Mouse (Mus musculus) midbrain, embryonic 15.5 days (tissue): Measurements from ENCODE around the gene Plekhn1. TPM values are rescaled to one million over a fixed set of nuclear protein-coding genes. Genes with fewer than 3 reads are reported as not detected.
A peak's percentile ranks its signal among the peaks of the same experiment; 100 is the strongest.

ENCODE experiments used
- ATAC-seq: fragments of 200-750 bp; cut with Nextera tagmentation; replicated peaks from 2 replicates; pipeline ENCODE4 v1.8.0; 2017; ENCODE audit warnings: moderate TSS enrichment
- H3K27ac ChIP-seq: fragments of 300-500 bp; sonication (generic); 2 replicates; pipeline ENCODE4 v1.5.1; 2015; ENCODE audit warnings: mild to moderate bottlenecking, inconsistent platforms
- H3K27me3 ChIP-seq: fragments of 300-500 bp; sonication (generic); replicated peaks from 2 replicates; pipeline ENCODE4 v1.6.1; 2015; ENCODE audit warnings: inconsistent platforms
- H3K36me3 ChIP-seq: fragments of 300-500 bp; sonication (generic); replicated peaks from 2 replicates; pipeline ENCODE4 v1.6.1; 2015; ENCODE audit warnings: inconsistent platforms
- H3K4me1 ChIP-seq: fragments of 300-500 bp; sonication (generic); 2 replicates; pipeline ENCODE4 v1.6.1; 2015; ENCODE audit warnings: inconsistent platforms
- H3K4me2 ChIP-seq: fragments of 300-500 bp; sonication (generic); 2 replicates; pipeline ENCODE4 v1.6.1; 2015; ENCODE audit warnings: inconsistent platforms, mild to moderate bottlenecking, moderate library complexity
- H3K4me3 ChIP-seq: fragments of 300-500 bp; sonication (generic); 2 replicates; pipeline ENCODE4 v1.5.1; 2015; ENCODE audit warnings: mild to moderate bottlenecking, inconsistent platforms
- H3K9ac ChIP-seq: fragments of 300-500 bp; sonication (generic); 2 replicates; pipeline ENCODE4 v1.6.1; 2015; ENCODE audit warnings: mild to moderate bottlenecking, inconsistent platforms
- H3K9me3 ChIP-seq: fragments of 300-500 bp; sonication (generic); 2 replicates; pipeline ENCODE4 v1.6.1; 2016; ENCODE audit warnings: inconsistent platforms
- WGBS: fragments of 180-500 bp; shearing (Covaris S2); methylation state at CpG from one replicate; pipeline ENCODE4 v1.1.7; 2015; ENCODE audit warnings: mixed read lengths; 5-methylcytosine and 5-hydroxymethylcytosine counted together
- polyA plus RNA-seq: library from polyadenylated mRNA; unstranded; fragments of >200 nt; fragmentation: Nextera tagmentation; extraction: Ambion mirVana; gene quantifications from 2 replicates; pipeline ENCODE4 v1.2.1, GENCODE M21; 2015

Plekhn1 gene
- polyA plus RNA-seq, 1 experiment from 2014 or later = 30.1 TPM

- Histone ChIP-seq H3K9me3 (no peaks in the 10 kb centered on the region), H3K27ac (peak overlapping the region; percentile 72), H3K27me3 (no peaks in the 10 kb centered on the region; the same call in 1 of the 2 replicates), H3K4me2 (peak overlapping the region; percentile 91), H3K9ac (peak overlapping the region; percentile 49), H3K36me3 (no peaks in the 10 kb centered on the region), H3K4me3 (peak overlapping the region; percentile 50), H3K4me1 (peaks cover 19% of the 10 kb centered on the region)
- under 1% methylated on average over 49 of the region's 49 CpGs for WGBS
- peak; percentile 29; the same call in 1 of the 2 replicates for ATAC-seq
These were observed 31.1 kb downstream of the Plekhn1 start for GRCm38 (mm10) chr4:156203413-156204131.

GRCm38 (mm10) chr4:156203001-156203412, 31.6 kb downstream of the Plekhn1 start, which contains the start of gene AW011738:
Gene AW011738, plus strand, starts transcription at chr4:156203304.
- peak; percentile 67 for ATAC-seq

GRCm38 (mm10) chr4:156202462-156202893, 32.2 kb downstream of the Plekhn1 start:
- Histone ChIP-seq H3K9me3 (no peaks in the 10 kb centered on the region), H3K27ac (peak overlapping the region; percentile 67), H3K36me3 (no peaks in the 10 kb centered on the region), H3K4me3 (peak overlapping the region; percentile 50), H3K9ac (peak overlapping the region; percentile 49; the same call in 1 of the 2 replicates), H3K27me3 (no peaks in the 10 kb centered on the region; the same call in 1 of the 2 replicates), H3K4me2 (peak overlapping the region; percentile 91), H3K4me1 (peaks cover 19% of the 10 kb centered on the region)
- ATAC-seq = no peak
- 44% methylated on average over 12 of the region's 12 CpGs for WGBS

More at GRCm38 (mm10) chr4:156203001-156203412, 31.6 kb downstream of the Plekhn1 start, which contains the start of gene AW011738:
- H3K36me3 ChIP-seq = no peaks in the 10 kb centered on the region
- H3K4me1 ChIP-seq = peaks cover 19% of the 10 kb centered on the region
- H3K9ac ChIP-seq = peak within 1 kb of the TSS; percentile 49
- H3K27me3 ChIP-seq = no peaks in the 10 kb centered on the region; the same call in 1 of the 2 replicates
- no peaks in the 10 kb centered on the region for H3K9me3 ChIP-seq
- under 1% methylated on average over 39 of the region's 39 CpGs for WGBS
- peak within 1 kb of the TSS; percentile 91 for H3K4me2 ChIP-seq
- peak within 1 kb of the TSS; percentile 50 for H3K4me3 ChIP-seq
- H3K27ac ChIP-seq = peak within 1 kb of the TSS; percentile 72

GRCm38 (mm10) chr4:156200623-156201475, 33.8 kb downstream of the Plekhn1 start, which contains the start of gene Isg15:
Gene Isg15, minus strand, starts transcription at chr4:156200818.
- H3K4me2 ChIP-seq = no peak within 1 kb of the TSS
- peaks cover 29% of the 10 kb centered on the region for H3K4me1 ChIP-seq
- no peak within 1 kb of the TSS for H3K9ac ChIP-seq
- H3K36me3 ChIP-seq = no peaks in the 10 kb centered on the region
- H3K27me3 ChIP-seq = no peaks in the 10 kb centered on the region; the same call in 1 of the 2 replicates
- no peaks in the 10 kb centered on the region for H3K9me3 ChIP-seq
- H3K27ac ChIP-seq = no peak within 1 kb of the TSS
- no peak for ATAC-seq
- H3K4me3 ChIP-seq = no peak within 1 kb of the TSS
- 69% methylated on average over 10 of the region's 10 CpGs for WGBS

- Histone ChIP-seq H3K27ac (peak overlapping the region; percentile 91), H3K4me1 (peaks cover 44% of the 10 kb centered on the region), H3K27me3 (no peaks in the 10 kb centered on the region; the same call in 1 of the 2 replicates), H3K4me3 (peak overlapping the region; percentile 94), H3K9ac (peak overlapping the region; percentile 57), H3K9me3 (no peaks in the 10 kb centered on the region), H3K4me2 (peak overlapping the region; percentile 54), H3K36me3 (no peaks in the 10 kb centered on the region)
- peak; percentile 90 for ATAC-seq
- WGBS = under 1% methylated on average over 26 of the region's 26 CpGs
These were observed 36.8 kb downstream of the Plekhn1 start for GRCm38 (mm10) chr4:156197829-156198205.

- Histone ChIP-seq H3K9ac (peak within 1 kb of the TSS; percentile 81), H3K36me3 (0 out of 2 replicates have a peak, but pooled peaks cover 3% of the 10 kb centered on the region), H3K27me3 (no peaks in the 10 kb centered on the region; the same call in 1 of the 2 replicates)
These were observed 37.4 kb downstream of the Plekhn1 start, which contains the start of gene Agrn for GRCm38 (mm10) chr4:156197131-156197828. Gene Agrn, minus strand, starts transcription at chr4:156197488.

GRCm38 (mm10) chr4:156195927-156196870, 38.5 kb downstream of the Plekhn1 start:
- H3K9ac ChIP-seq = peak overlapping the region; percentile 81
- no peaks in the 10 kb centered on the region for H3K27me3 ChIP-seq
- H3K9me3 ChIP-seq = no peaks in the 10 kb centered on the region
- peak; percentile 6; the same call in 1 of the 2 replicates for ATAC-seq
- 0 out of 2 replicates have a peak, but pooled peaks cover 3% of the 10 kb centered on the region for H3K36me3 ChIP-seq
- H3K27ac ChIP-seq = peak overlapping the region; percentile 91
- peaks cover 44% of the 10 kb centered on the region for H3K4me1 ChIP-seq
- H3K4me3 ChIP-seq = peak overlapping the region; percentile 94
- H3K4me2 ChIP-seq = peak overlapping the region; percentile 75
- 3% methylated on average over 35 of the region's 35 CpGs for WGBS

More at GRCm38 (mm10) chr4:156197131-156197828, 37.4 kb downstream of the Plekhn1 start, which contains the start of gene Agrn:
- WGBS = under 1% methylated on average over 31 of the region's 88 CpGs
- Histone ChIP-seq H3K9me3 (no peaks in the 10 kb centered on the region), H3K27ac (peak within 1 kb of the TSS; percentile 91), H3K4me3 (peak within 1 kb of the TSS; percentile 94), H3K4me2 (peak within 1 kb of the TSS; percentile 75), H3K4me1 (peaks cover 44% of the 10 kb centered on the region)
- ATAC-seq = peak; percentile 76

- no peak for ATAC-seq
- Histone ChIP-seq H3K9me3 (no peaks in the 10 kb centered on the region), H3K9ac (no peak overlapping the region), H3K4me1 (peaks cover 52% of the 10 kb centered on the region), H3K4me3 (no peak overlapping the region), H3K27me3 (no peaks in the 10 kb centered on the region), H3K4me2 (0 out of 2 replicates have a peak overlapping the region, but pooled peaks have one; percentile 2), H3K27ac (no peak overlapping the region), H3K36me3 (0 out of 2 replicates have a peak, but pooled peaks cover 3% of the 10 kb centered on the region)
- WGBS = 36% methylated on average over 6 of the region's 6 CpGs
These were observed 40.3 kb downstream of the Plekhn1 start for GRCm38 (mm10) chr4:156194346-156194745.

GRCm38 (mm10) chr4:156193906-156194305, 40.8 kb downstream of the Plekhn1 start:
- Histone ChIP-seq H3K27me3 (no peaks in the 10 kb centered on the region), H3K27ac (no peak overlapping the region), H3K4me3 (no peak overlapping the region), H3K4me1 (peaks cover 57% of the 10 kb centered on the region), H3K4me2 (no peak overlapping the region), H3K9ac (no peak overlapping the region), H3K9me3 (no peaks in the 10 kb centered on the region), H3K36me3 (0 out of 2 replicates have a peak, but pooled peaks cover 3% of the 10 kb centered on the region)
- WGBS = 62% methylated on average over 5 of the region's 5 CpGs
- no peak for ATAC-seq

GRCm38 (mm10) chr4:156193200-156193590, 41.5 kb downstream of the Plekhn1 start:
- Histone ChIP-seq H3K4me2 (no peak overlapping the region), H3K4me1 (peaks cover 64% of the 10 kb centered on the region), H3K9ac (no peak overlapping the region), H3K27me3 (no peaks in the 10 kb centered on the region), H3K27ac (0 out of 2 replicates have a peak overlapping the region, but pooled peaks have one; percentile 30), H3K9me3 (no peaks in the 10 kb centered on the region), H3K4me3 (no peak overlapping the region), H3K36me3 (0 out of 2 replicates have a peak, but pooled peaks cover 3% of the 10 kb centered on the region)
- no peak for ATAC-seq
- WGBS = 14% methylated on average over 2 of the region's 2 CpGs
